Mouse (Mus musculus) G1E (cell line): ENCODE data around the gene Gng2.

Experiments
- CTCF ChIP-seq: IDR thresholded peaks from 2 replicates; pipeline ENCODE4 v1.5.1; 2012; ENCODE audit warnings: low read depth, low read length, inconsistent platforms, mixed read lengths
- GATA1 ChIP-seq: IDR thresholded peaks from 2 replicates; pipeline ENCODE4 v1.6.1; 2012; ENCODE audit warnings: borderline replicate concordance, low read length, inconsistent platforms, mixed read lengths
- GATA2 ChIP-seq: IDR thresholded peaks from 2 replicates; pipeline ENCODE4 v1.6.1; 2012; ENCODE audit warnings: low read depth, low read length, inconsistent platforms, borderline replicate concordance
- POLR2AphosphoS5 ChIP-seq: IDR thresholded peaks from 2 replicates; pipeline ENCODE4 v1.6.1; 2012; ENCODE audit warnings: low read depth, low read length, inconsistent platforms; ENCODE audit not compliant: insufficient replicate concordance
- TAL1 ChIP-seq: conservative IDR thresholded peaks from 2 replicates; pipeline ENCODE4 v1.6.1; 2012; ENCODE audit warnings: low read depth, low read length, inconsistent platforms, mixed read lengths

DNA sequence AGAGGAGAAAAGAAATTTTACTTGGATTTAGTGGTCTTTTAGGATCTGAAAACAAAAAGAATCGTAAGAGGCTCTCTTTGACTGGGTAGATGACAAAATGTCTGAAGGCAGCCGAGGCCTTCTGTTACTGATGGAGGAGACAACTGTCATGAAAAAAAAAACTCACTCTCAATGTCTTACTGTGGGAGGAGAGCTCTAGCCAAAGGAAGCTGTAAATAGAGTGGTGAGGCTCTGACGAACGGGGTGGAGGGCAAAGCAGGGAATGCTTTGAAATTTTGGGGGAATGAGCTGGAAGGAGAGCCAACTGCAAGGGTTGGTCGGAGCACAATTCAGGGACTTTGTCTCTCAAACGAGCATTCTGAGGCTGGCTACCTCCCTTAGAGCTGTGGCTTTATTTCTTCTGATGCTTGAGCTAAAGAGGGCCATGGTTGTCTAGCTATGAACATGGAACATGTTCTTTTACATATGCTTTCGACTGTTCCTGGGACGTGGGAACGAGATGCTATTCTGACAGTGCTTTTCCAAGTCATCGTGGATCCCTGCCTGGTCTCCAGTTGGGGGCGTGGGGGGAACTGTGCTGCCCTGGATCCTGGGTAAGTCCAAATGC is 103.1 kb downstream of the Gng2 start:
- TF ChIP-seq CTCF (no peak), TAL1 (no peak), GATA1 (no peak), POLR2AphosphoS5 (no peak), GATA2 (no peak)
